Mouse (Mus musculus) gastrocnemius, adult 2 months (tissue): ENCODE results near the gene Ms4a15. TPM values are rescaled to one million over a fixed set of nuclear protein-coding genes. Genes with fewer than 3 reads are reported as not detected.

Experiments used
- DNase-seq: peaks from one replicate; pipeline ENCODE4 v3.0.0; 2022
- H3K27ac ChIP-seq: fragments of 200-600 bp; 2 replicates; pipeline ENCODE4 v1.8.1; 2022; ENCODE audit warnings: mild to moderate bottlenecking
- H3K4me3 ChIP-seq: fragments of 200-600 bp; 2 replicates; pipeline ENCODE4 v1.8.1; 2022; ENCODE audit warnings: mild to moderate bottlenecking, moderate library complexity
- CTCF ChIP-seq: fragments of 200-600 bp; IDR thresholded peaks from 2 replicates; pipeline ENCODE4 v1.8.1; 2022; ENCODE audit warnings: antibody characterized with exemption, mild to moderate bottlenecking, moderate library complexity
- intact Hi-C: fragments of 180-260 bp; cut with DNase I; formaldehyde crosslinking; loops from one replicate; pipeline ENCODE4 v1.15.1; 2025
- total RNA-seq, 2 experiments: library from RNA; stranded (reverse); gene quantifications; 2 replicates each; pipeline ENCODE4 v1.2.3; 2021

The Ms4a15 gene
- total RNA-seq, 2 experiments from 2014 or later, result not detected

DNA sequence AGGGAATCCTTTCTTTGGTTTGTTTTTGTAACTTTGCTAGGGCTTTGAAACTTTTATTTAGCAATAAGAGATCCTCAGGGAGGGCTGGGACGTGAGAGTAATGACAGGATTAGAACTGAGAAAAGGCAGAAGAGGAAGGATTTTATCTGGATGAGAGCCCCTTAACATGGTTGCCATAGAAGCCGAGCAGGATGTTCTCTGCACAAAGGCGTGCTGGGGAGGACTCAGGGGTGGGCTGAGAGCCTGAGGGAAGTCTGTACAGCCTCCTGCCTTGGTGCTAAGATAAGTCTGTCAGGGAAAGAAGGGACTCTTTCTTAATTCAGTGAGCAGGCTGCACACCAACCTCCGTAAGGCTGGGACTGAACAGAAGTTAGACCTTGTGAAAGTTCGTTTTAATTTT is 58.0 kb downstream of the Ms4a15 start:
- intact Hi-C loops, result no loop called here
- H3K27ac ChIP-seq, result no peak overlapping the region
- H3K4me3 ChIP-seq, result no peak overlapping the region
- no peak for DNase-seq
- no peak for TF ChIP-seq CTCF

DNA sequence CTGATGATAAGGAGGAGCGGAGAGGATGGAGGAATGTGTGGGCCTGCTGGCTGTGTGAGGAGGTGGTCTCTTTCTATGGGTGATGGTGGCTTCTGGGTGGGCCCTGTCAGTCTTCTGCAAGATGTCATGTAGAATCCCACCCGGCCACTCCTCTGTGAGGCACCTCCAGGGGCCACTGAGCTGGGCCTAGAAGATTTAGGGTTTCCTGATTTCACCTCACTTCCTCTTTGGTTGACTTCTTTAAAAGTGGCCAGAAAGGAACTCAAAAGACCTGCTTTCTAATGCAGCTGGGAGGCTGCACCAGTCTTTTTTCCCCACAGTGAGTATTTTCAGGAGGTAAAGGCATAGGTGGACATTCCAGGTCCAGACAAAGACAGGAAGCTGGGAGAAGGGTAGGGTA is 62.4 kb downstream of the Ms4a15 start:
- no peak for DNase-seq
- TF ChIP-seq CTCF, result no peak
- intact Hi-C loops, result no loop called here
- Histone ChIP-seq H3K4me3 (no peak overlapping the region), H3K27ac (no peak overlapping the region)

Other genes starting within 250 kb of the Ms4a15 start
- gene Cd6, start 163.2 kb downstream of the Ms4a15 start, total RNA-seq, result not detected
- gene Slc15a3, start 153.5 kb downstream of the Ms4a15 start, total RNA-seq, result under 1 TPM; 0.31 to 0.53 TPM
- 1 to 10 TPM; 2.8 to 7.2 TPM for gene Tmem132a, start 123.3 kb downstream of the Ms4a15 start, total RNA-seq
- gene Tmem109, start 111.2 kb downstream of the Ms4a15 start, total RNA-seq, result 100 to 1,000 TPM; 227 to 255 TPM
- 100 to 1,000 TPM; 150 to 184 TPM for gene Prpf19, start 98.0 kb downstream of the Ms4a15 start, total RNA-seq
- gene Zp1, start 72.6 kb downstream of the Ms4a15 start, total RNA-seq, result not detected
- not detected for gene Ptgdr2, start 56.1 kb downstream of the Ms4a15 start, total RNA-seq
- 10 to 100 TPM; 13.2 to 16.5 TPM for gene Ccdc86, start 44.0 kb downstream of the Ms4a15 start, total RNA-seq
- not detected for gene Ms4a10, start 18.6 kb downstream of the Ms4a15 start, total RNA-seq
- gene Ms4a18, start 24.8 kb upstream of the Ms4a15 start, total RNA-seq, result not detected
- 1 to 10 TPM in 1 of 2 experiments, under 1 TPM in 1; 0.66 to 1.3 TPM for gene Ms4a8a, start 87.9 kb upstream of the Ms4a15 start, total RNA-seq
- gene 1700017D01Rik, start 137.6 kb upstream of the Ms4a15 start, total RNA-seq, result not detected
- not detected for gene 1700025F22Rik, start 172.1 kb upstream of the Ms4a15 start, total RNA-seq
- not detected for gene Ms4a13, start 203.5 kb upstream of the Ms4a15 start, total RNA-seq
- gene Ms4a12, start 239.2 kb upstream of the Ms4a15 start, total RNA-seq, result not detected